Mouse (Mus musculus) heart, embryonic 13.5 days (tissue): Measurements from ENCODE around the gene Tlr12. TPM values are rescaled to one million over a fixed set of nuclear protein-coding genes. Genes with fewer than 3 reads are reported as not detected.

Experiments
- ATAC-seq: fragments of 200-750 bp; cut with Nextera tagmentation; 2 replicates; pipeline ENCODE4 v1.8.0; 2017; ENCODE audit warnings: moderate TSS enrichment; ENCODE audit not compliant: insufficient number of reproducible peaks, low FRiP score, low TSS enrichment; ENCODE audit errors: extremely low read depth
- H3K27ac ChIP-seq: fragments of 300-500 bp; sonication (generic); replicated peaks from 2 replicates; pipeline ENCODE4 v1.5.1; 2015; ENCODE audit warnings: moderate library complexity, mild to moderate bottlenecking, inconsistent platforms
- H3K27me3 ChIP-seq: fragments of 300-500 bp; sonication (generic); replicated peaks from 2 replicates; pipeline ENCODE4 v1.6.1; 2015; ENCODE audit warnings: mild to moderate bottlenecking, inconsistent platforms
- H3K36me3 ChIP-seq: fragments of 300-500 bp; sonication (generic); 2 replicates; pipeline ENCODE4 v1.6.1; 2015; ENCODE audit warnings: mild to moderate bottlenecking, inconsistent platforms
- H3K4me1 ChIP-seq: fragments of 300-500 bp; sonication (generic); 2 replicates; pipeline ENCODE4 v1.6.1; 2015; ENCODE audit warnings: inconsistent platforms
- H3K4me2 ChIP-seq: fragments of 300-500 bp; sonication (generic); 2 replicates; pipeline ENCODE4 v1.6.1; 2015; ENCODE audit warnings: inconsistent platforms, mild to moderate bottlenecking, moderate library complexity
- H3K4me3 ChIP-seq: fragments of 300-500 bp; sonication (generic); 2 replicates; pipeline ENCODE4 v1.5.1; 2015; ENCODE audit warnings: moderate library complexity, mild to moderate bottlenecking, inconsistent platforms
- H3K9ac ChIP-seq: fragments of 300-500 bp; sonication (generic); 2 replicates; pipeline ENCODE4 v1.6.1; 2015; ENCODE audit warnings: inconsistent platforms, mild to moderate bottlenecking, moderate library complexity
- H3K9me3 ChIP-seq: fragments of 300-500 bp; sonication (generic); 2 replicates; pipeline ENCODE4 v1.6.1; 2016; ENCODE audit warnings: inconsistent platforms
- WGBS: fragments of 180-500 bp; shearing (Covaris S2); methylation state at CpG from one replicate; pipeline ENCODE4 v1.1.7; 2015; ENCODE audit warnings: mixed read lengths; 5-methylcytosine and 5-hydroxymethylcytosine counted together
- polyA plus RNA-seq: library from polyadenylated mRNA; unstranded; fragments of >200 nt; fragmentation: Nextera tagmentation; extraction: Ambion mirVana; gene quantifications from 2 replicates; pipeline ENCODE4 v1.2.1, GENCODE M21; 2015

Gene Tlr12
- polyA plus RNA-seq, 1 experiment from 2014 or later: 0.43 TPM

- Histone ChIP-seq H3K27me3 (0 out of 2 replicates have a peak, but pooled peaks cover 19% of the 10 kb centered on the region), H3K27ac (no peak overlapping the region), H3K36me3 (no peaks in the 10 kb centered on the region), H3K9ac (no peak overlapping the region), H3K4me3 (no peak overlapping the region), H3K9me3 (no peaks in the 10 kb centered on the region), H3K4me1 (peaks cover 26% of the 10 kb centered on the region), H3K4me2 (no peak overlapping the region)
- ATAC-seq: no peak
- WGBS: 9% methylated on average over 7 of the region's 7 CpGs
Observed at GRCm38 (mm10) chr4:128646762-128647161, 28.3 kb upstream of the Tlr12 start.

- H3K9me3 ChIP-seq: no peaks in the 10 kb centered on the region
- H3K4me3 ChIP-seq: no peak overlapping the region
- no peaks in the 10 kb centered on the region for H3K36me3 ChIP-seq
- no peak overlapping the region for H3K9ac ChIP-seq
- 0 out of 2 replicates have a peak, but pooled peaks cover 15% of the 10 kb centered on the region for H3K27me3 ChIP-seq
- no peak for ATAC-seq
- WGBS: 62% methylated on average over 6 of the region's 6 CpGs
- no peak overlapping the region for H3K4me2 ChIP-seq
- peaks cover 29% of the 10 kb centered on the region for H3K4me1 ChIP-seq
- H3K27ac ChIP-seq: no peak overlapping the region
Observed at GRCm38 (mm10) chr4:128645896-128646295, 27.5 kb upstream of the Tlr12 start.

DNA sequence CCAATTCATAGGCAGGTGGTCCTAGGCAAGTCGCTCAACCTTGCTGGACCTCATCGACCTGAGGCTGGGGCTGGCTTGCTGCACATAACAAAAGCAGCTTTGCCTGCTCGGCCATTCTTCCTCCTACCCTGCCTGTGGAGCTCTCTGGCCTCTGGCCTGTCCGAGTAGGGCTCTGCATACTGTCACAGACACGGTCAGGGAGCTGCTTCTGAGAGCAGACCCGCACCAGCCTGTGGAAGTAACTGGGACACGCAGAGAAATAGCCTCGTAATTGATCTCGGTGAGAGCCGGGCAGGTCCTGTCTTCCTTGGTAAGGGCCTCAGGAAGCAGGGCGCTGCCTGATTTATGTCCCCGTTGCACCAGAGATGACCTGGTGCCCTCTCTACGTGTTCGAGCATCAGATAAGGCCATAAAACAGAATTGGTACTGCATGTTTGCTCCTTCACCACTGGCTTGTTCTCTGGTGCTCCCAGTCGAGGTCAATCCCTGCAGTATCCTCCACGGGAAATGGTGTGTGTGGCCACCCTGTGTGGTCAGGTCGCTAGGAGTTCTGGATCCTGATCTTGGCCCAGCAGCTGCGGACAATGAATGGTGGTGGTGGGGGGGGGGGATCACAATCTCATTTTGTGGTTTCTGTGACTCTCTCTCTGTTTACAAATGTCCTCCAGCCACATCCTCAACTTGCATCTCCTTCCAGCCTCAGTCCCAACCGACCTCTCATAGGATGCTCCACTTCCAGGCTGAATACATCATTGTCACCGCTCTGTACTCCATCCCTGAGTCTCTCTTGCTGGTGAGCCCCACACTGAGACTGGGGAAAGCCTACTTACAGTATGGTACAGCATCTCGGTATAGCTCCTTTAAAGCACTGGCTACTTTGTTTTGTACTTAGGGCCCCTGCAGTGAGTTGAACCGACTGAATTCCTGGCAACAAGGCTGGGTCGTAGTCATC is 23.6 kb upstream of the Tlr12 start:
- no peak overlapping the region for H3K27ac ChIP-seq
- no peaks in the 10 kb centered on the region for H3K27me3 ChIP-seq
- no peak overlapping the region for H3K4me3 ChIP-seq
- H3K36me3 ChIP-seq: no peaks in the 10 kb centered on the region
- H3K9me3 ChIP-seq: no peaks in the 10 kb centered on the region
- H3K4me1 ChIP-seq: peaks cover 29% of the 10 kb centered on the region
- 33% methylated on average over 23 of the region's 23 CpGs for WGBS
- ATAC-seq: no peak
- peak overlapping the region; percentile 37; the same call in 1 of the 2 replicates for H3K9ac ChIP-seq
- no peak overlapping the region for H3K4me2 ChIP-seq

- H3K27ac ChIP-seq: 0 out of 2 replicates have a peak overlapping the region, but pooled peaks have one; percentile 3
- H3K9ac ChIP-seq: no peak overlapping the region
- ATAC-seq: no peak
- no peak overlapping the region for H3K4me3 ChIP-seq
- H3K9me3 ChIP-seq: no peaks in the 10 kb centered on the region
- H3K27me3 ChIP-seq: no peaks in the 10 kb centered on the region; the same call in 1 of the 2 replicates
- peaks cover 31% of the 10 kb centered on the region for H3K4me1 ChIP-seq
- no peak overlapping the region for H3K4me2 ChIP-seq
- WGBS: 83% methylated on average over 18 of the region's 18 CpGs
- H3K36me3 ChIP-seq: no peaks in the 10 kb centered on the region
Observed at GRCm38 (mm10) chr4:128638265-128638923, 20.0 kb upstream of the Tlr12 start.

DNA sequence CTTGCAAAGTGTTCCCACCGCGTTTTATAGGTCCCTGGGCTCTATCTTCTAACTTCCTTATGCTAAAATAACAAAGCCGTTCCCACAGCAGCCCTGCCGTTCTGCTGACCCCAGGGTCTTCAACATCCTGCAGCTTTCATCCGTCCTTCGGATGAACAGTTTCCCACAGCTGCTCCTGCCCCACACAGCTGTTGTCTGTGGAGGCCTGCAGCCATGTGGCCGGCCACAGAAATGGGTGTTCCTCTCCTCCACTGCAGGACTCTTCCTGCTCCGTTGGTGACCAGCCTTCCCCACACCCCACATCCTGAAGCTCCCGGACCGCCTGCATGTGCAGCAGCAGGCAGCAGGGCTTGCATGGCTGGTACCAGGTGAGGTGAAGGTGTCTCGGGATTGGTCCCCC is 18.8 kb upstream of the Tlr12 start:
- 42% methylated on average over 11 of the region's 11 CpGs for WGBS
- H3K4me2 ChIP-seq: no peak overlapping the region
- H3K9me3 ChIP-seq: no peaks in the 10 kb centered on the region
- no peak overlapping the region for H3K27ac ChIP-seq
- no peak for ATAC-seq
- no peaks in the 10 kb centered on the region; the same call in 1 of the 2 replicates for H3K27me3 ChIP-seq
- no peak overlapping the region for H3K9ac ChIP-seq
- no peaks in the 10 kb centered on the region for H3K36me3 ChIP-seq
- H3K4me1 ChIP-seq: peaks cover 23% of the 10 kb centered on the region
- no peak overlapping the region for H3K4me3 ChIP-seq

- no peaks in the 10 kb centered on the region; the same call in 1 of the 2 replicates for H3K27me3 ChIP-seq
- peaks cover 19% of the 10 kb centered on the region for H3K4me1 ChIP-seq
- H3K9me3 ChIP-seq: no peaks in the 10 kb centered on the region
- WGBS: 55% methylated on average over 10 of the region's 10 CpGs
- no peaks in the 10 kb centered on the region for H3K36me3 ChIP-seq
- H3K27ac ChIP-seq: no peak overlapping the region
- H3K4me2 ChIP-seq: no peak overlapping the region
- H3K4me3 ChIP-seq: no peak overlapping the region
- ATAC-seq: no peak
- H3K9ac ChIP-seq: no peak overlapping the region
Observed at GRCm38 (mm10) chr4:128635894-128636585, 17.6 kb upstream of the Tlr12 start.

DNA sequence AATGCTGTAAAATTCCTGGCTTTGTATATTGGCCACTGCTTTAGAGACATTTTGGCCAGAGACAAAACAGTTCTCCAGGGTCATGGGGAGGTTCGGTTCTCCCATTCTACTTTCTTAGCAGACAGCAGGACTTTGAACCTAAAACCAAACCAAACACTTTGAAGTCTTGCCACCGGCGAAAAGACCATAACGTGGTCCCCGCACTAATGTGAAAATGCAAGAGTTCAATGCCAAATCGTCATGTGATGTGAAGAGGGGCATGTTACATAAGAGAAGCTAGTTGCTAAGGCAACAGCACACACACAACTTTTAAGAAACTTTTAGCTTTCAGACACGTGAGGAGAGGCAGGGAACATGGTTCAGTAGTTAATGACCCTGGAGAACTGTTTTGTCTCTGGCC is 17.0 kb upstream of the Tlr12 start:
- WGBS: 81% methylated on average over 7 of the region's 7 CpGs
- Histone ChIP-seq H3K4me1 (peaks cover 19% of the 10 kb centered on the region), H3K27me3 (no peaks in the 10 kb centered on the region; the same call in 1 of the 2 replicates), H3K4me3 (no peak overlapping the region), H3K9ac (no peak overlapping the region), H3K27ac (no peak overlapping the region), H3K36me3 (no peaks in the 10 kb centered on the region), H3K4me2 (no peak overlapping the region), H3K9me3 (no peaks in the 10 kb centered on the region)
- no peak for ATAC-seq

- no peaks in the 10 kb centered on the region for H3K9me3 ChIP-seq
- WGBS: 80% methylated on average over 8 of the region's 8 CpGs
Observed at GRCm38 (mm10) chr4:128621109-128621508, 2.7 kb upstream of the Tlr12 start.

GRCm38 (mm10) chr4:128620572-128620971 is 2.2 kb upstream of the Tlr12 start:
- no peak for ATAC-seq
- H3K27me3 ChIP-seq: peaks cover 30% of the 10 kb centered on the region
- WGBS: 77% methylated on average over 6 of the region's 6 CpGs

More at GRCm38 (mm10) chr4:128621109-128621508, 2.7 kb upstream of the Tlr12 start:
- no peaks in the 10 kb centered on the region for H3K36me3 ChIP-seq
- no peak overlapping the region for H3K27ac ChIP-seq
- peaks cover 14% of the 10 kb centered on the region for H3K4me1 ChIP-seq
- peaks cover 25% of the 10 kb centered on the region for H3K27me3 ChIP-seq
- no peak overlapping the region for H3K4me2 ChIP-seq
- no peak for ATAC-seq
- no peak overlapping the region for H3K9ac ChIP-seq
- no peak overlapping the region for H3K4me3 ChIP-seq

DNA sequence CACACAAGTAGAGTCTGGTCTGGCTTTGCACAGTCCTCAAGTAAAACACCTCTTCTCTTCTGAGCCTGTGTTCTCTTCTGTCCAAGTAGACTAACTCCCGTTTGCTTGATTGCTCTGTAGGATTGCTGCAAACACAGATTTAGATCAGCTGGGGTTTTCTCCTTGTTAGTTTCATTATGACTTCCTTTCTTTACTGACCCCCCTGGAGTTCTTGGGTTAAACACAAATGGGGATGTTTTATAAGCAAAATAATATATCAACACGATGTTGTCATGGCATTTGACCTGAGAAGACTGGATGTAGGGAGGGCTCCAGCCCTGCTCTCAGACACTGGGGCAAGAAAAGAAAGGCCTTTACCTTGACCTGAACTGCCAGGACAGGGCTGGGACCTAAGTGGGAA is 544 bp upstream of the Tlr12 start:
- WGBS: 62% methylated on average over 2 of the region's 2 CpGs
- Histone ChIP-seq H3K4me1 (peaks cover 14% of the 10 kb centered on the region), H3K27me3 (peaks cover 45% of the 10 kb centered on the region), H3K4me3 (no peak overlapping the region), H3K27ac (no peak overlapping the region), H3K36me3 (no peaks in the 10 kb centered on the region), H3K4me2 (no peak overlapping the region), H3K9me3 (no peaks in the 10 kb centered on the region), H3K9ac (no peak overlapping the region)
- no peak for ATAC-seq

More at GRCm38 (mm10) chr4:128620572-128620971, 2.2 kb upstream of the Tlr12 start:
- H3K27ac ChIP-seq: no peak overlapping the region
- no peak overlapping the region for H3K9ac ChIP-seq
- no peak overlapping the region for H3K4me3 ChIP-seq
- H3K4me1 ChIP-seq: peaks cover 14% of the 10 kb centered on the region
- no peak overlapping the region for H3K4me2 ChIP-seq
- no peaks in the 10 kb centered on the region for H3K36me3 ChIP-seq
- H3K9me3 ChIP-seq: no peaks in the 10 kb centered on the region
